Mouse (Mus musculus): ENCODE measurements around the gene Vmo1.

- TF ChIP-seq CTCF (IDR thresholded peaks at IDR 0.05; ENCODE audit: low read depth) (no peak), EP300 (optimal IDR thresholded peaks at IDR 0.05) (no peak)
Observed at GRCm38 (mm10) chr11:70506962-70507515, 7.4 kb downstream of the Vmo1 start.

Data from stomach, postnatal 0 days (tissue).